Mouse (Mus musculus) 416B (cell line): Measurements from ENCODE around the gene Isca2.
A peak's percentile ranks its signal among the peaks of the same experiment; 100 is the strongest.

Experiments
- DNase-seq: peaks from one replicate; pipeline ENCODE4 v3.0.0; 2011; ENCODE audit warnings: low read depth

The Isca2 gene

DNA sequence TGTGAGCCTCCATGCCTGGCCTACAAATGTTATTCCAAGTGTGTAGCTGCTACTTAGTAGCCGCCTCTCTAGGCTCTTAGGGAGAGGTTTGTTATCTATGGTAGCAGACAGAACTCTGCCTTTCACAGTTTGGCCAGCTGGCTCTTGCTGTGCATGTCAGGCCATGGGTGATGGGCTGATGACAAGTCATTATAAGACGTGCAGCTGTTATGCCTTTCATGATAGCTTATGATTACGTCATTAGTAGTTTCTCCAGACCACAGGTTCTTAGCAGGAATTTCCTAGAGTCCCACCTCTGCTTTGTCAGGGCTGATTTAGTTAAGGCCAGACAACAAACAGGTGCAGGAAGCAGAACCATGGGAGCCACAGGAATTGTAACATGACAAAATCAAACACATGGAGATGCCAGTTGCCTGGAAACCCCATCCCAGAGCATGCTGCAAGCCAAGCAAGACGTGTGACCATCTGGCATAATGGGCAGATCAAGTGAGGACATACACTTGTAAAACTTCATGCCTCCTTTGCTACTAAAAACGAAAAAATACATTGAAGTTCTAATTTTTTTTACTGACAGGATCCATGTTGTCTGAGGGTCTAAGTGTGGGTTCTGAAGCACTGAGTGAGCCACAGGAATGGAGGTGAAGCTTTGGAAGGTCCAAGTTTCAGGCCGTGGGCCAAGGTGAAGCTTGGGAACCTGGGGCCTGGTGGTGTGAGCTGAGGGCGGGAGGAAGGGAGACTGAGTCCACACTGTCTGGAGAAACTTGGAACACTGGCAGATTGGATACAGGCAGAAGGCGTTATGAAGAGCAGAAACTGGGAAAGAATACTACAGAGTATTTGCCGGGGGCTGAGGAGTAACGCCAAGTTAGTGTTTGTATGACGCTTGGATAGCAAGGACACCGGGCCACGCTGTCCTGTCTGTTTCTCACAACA lies 46.5 kb downstream of the Isca2 start:
- DNase-seq = peak; percentile 63

DNA sequence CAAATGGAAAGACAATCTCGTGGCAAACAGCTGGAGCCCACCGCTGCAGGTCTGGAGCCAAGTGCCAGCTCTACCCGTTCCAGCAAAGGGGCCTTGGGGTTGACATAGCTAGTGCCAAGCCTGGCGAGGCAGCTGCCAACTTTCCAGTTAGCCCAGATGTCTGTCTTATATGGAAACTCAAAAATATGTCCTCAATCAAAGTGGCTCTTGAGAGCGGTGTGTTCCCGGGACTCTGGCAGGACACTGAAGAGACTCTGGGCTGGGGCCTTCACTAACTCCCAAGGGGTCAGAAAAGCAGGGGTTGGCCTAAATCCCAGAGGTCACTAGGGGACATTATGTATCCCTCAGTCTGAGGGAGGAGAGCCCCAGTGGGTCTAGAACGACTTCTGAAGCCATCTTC lies 50.5 kb downstream of the Isca2 start:
- DNase-seq = no peak

DNA sequence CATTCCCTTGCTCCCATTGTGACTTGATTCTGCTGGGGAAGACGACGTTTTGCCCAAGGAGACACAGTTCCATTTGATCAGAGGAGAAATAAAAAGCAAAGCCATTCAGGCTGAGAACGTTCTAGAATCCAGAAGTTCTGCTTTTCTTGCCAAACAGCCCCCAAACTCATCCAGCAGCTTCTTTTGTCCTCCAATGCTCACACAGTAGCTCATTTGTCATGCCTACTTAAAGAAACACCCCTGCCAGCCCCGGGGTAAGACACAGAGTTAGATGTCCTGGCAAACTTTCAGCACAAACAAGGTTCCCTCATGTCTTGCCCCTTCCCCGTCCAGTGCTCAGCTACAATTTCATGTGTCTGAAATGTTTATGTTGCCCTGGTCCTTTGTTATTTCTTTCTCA lies 51.2 kb downstream of the Isca2 start:
- no peak for DNase-seq
